28 mouse cellular contexts compared by ENCODE assay signal in the genomic region with DNA sequence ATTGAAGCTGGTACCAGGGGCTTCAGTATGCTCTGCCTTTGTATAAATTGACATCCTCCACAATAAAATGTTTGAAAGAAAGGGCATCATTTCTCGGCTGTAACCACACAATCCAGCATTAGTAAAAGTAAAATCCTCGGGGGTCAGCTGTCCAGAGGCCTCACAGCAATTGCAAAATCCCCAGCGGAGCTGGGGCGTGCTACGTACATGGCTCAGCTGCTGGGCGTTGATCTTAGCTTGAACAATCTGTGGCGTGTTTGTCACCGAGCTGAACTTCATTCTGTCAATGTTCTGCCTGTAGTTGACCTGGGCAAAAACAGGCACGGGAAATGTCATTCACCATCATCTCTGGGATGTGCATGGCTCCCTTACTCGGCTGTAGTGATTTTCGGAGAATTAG. TPM values are rescaled to one million over a fixed set of nuclear protein-coding genes. Genes with fewer than 3 reads are reported as not detected.
A peak's percentile ranks its signal among the peaks of the same experiment; 100 is the strongest.
DNase-seq lines count a peak whose midpoint lies in the region; ATAC-seq and TF ChIP-seq lines count a peak whose summit lies in the region.
"Had no signal": no experiment of that assay in that cellular context is flagged by ENCODE, and none has a peak within 500 bp of the region (broad histone marks: within the 10 kb centered on the region; RNA-seq: fewer than 3 reads in every experiment).

No protein-coding gene starts in this region.

- H3K9me3 ChIP-seq in heart, embryonic 15.5 days (replicated peaks) = no peaks in the 10 kb centered on the region
- no peaks in the 10 kb centered on the region for H3K9me3 ChIP-seq in lung, embryonic 16.5 days (ENCODE audit: control insufficient read depth, low read length)
- no peaks in the 10 kb centered on the region for H3K9me3 ChIP-seq in stomach, postnatal 0 days (ENCODE audit: control insufficient read depth, low read length)
- H3K9me3 ChIP-seq: embryonic facial prominence, embryonic 12.5 days; hindbrain, embryonic 12.5 days; limb, embryonic 12.5 days; liver, embryonic 12.5 days; megakaryocyte, embryonic 14.5 days; midbrain, embryonic 12.5 days; neural tube, embryonic 12.5 days had no signal

- peaks cover 9% of the 10 kb centered on the region; the same call in 1 of the 2 replicates for H3K4me1 ChIP-seq in heart, embryonic 15.5 days (replicated peaks)
- peaks cover 16% of the 10 kb centered on the region for H3K4me1 ChIP-seq in lung, embryonic 16.5 days (replicated peaks; ENCODE audit: control insufficient read depth, insufficient read depth, low read length)
- H3K4me1 ChIP-seq in stomach, postnatal 0 days (replicated peaks; ENCODE audit: control insufficient read depth, insufficient read depth) = peaks cover 3% of the 10 kb centered on the region; the same call in 1 of the 2 replicates
- H3K4me1 ChIP-seq: embryonic facial prominence, embryonic 12.5 days; hindbrain, embryonic 12.5 days; liver, embryonic 12.5 days; midbrain, embryonic 12.5 days; neural tube, embryonic 12.5 days had no signal

- no peak overlapping the region for H3K4me2 ChIP-seq in heart, embryonic 15.5 days
- H3K4me2 ChIP-seq in lung, embryonic 16.5 days (ENCODE audit: low read depth, low read length) = 0 out of 2 replicates have a peak overlapping the region, but pooled peaks have one; percentile 9
- no peak overlapping the region for H3K4me2 ChIP-seq in stomach, postnatal 0 days (replicated peaks; ENCODE audit: low read depth)
- H3K4me2 ChIP-seq: embryonic facial prominence, embryonic 12.5 days; hindbrain, embryonic 12.5 days; limb, embryonic 12.5 days; liver, embryonic 12.5 days; midbrain, embryonic 12.5 days; neural tube, embryonic 12.5 days had no signal

- no peak for TF ChIP-seq CTCF in stomach, postnatal 0 days (IDR thresholded peaks at IDR 0.05; ENCODE audit: low read depth)

- H3K27me3 ChIP-seq in heart, embryonic 15.5 days = no peaks in the 10 kb centered on the region
- H3K27me3 ChIP-seq in lung, embryonic 16.5 days (ENCODE audit: control insufficient read depth, insufficient read depth, low read depth, low read length) = no peaks in the 10 kb centered on the region
- no peaks in the 10 kb centered on the region for H3K27me3 ChIP-seq in stomach, postnatal 0 days (ENCODE audit: control insufficient read depth, insufficient read depth, low read length)
- H3K27me3 ChIP-seq: embryonic facial prominence, embryonic 12.5 days; hindbrain, embryonic 12.5 days; liver, embryonic 12.5 days; midbrain, embryonic 12.5 days; neural tube, embryonic 12.5 days; Patski had no signal

- H3K36me3 ChIP-seq in heart, embryonic 15.5 days = peaks cover 56% of the 10 kb centered on the region; the same call in 1 of the 2 replicates
- H3K36me3 ChIP-seq in lung, embryonic 16.5 days (ENCODE audit: control insufficient read depth, insufficient read depth, low read length) = no peaks in the 10 kb centered on the region
- no peaks in the 10 kb centered on the region for H3K36me3 ChIP-seq in stomach, postnatal 0 days (ENCODE audit: control insufficient read depth, insufficient read depth, low read length)
- H3K36me3 ChIP-seq: embryonic facial prominence, embryonic 12.5 days; hindbrain, embryonic 12.5 days; limb, embryonic 12.5 days; liver, embryonic 12.5 days; midbrain, embryonic 12.5 days; neural tube, embryonic 12.5 days had no signal

- no peak overlapping the region for H3K9ac ChIP-seq in heart, embryonic 15.5 days
- H3K9ac ChIP-seq in lung, embryonic 16.5 days (ENCODE audit: low read length) = no peak overlapping the region
- H3K9ac ChIP-seq in stomach, postnatal 0 days (ENCODE audit: low read length) = no peak overlapping the region
- H3K9ac ChIP-seq: embryonic facial prominence, embryonic 12.5 days; hindbrain, embryonic 12.5 days; limb, embryonic 12.5 days; liver, embryonic 12.5 days; liver, postnatal 0 days; midbrain, embryonic 12.5 days; neural tube, embryonic 12.5 days had no signal

- H3K4me3 ChIP-seq in heart, embryonic 15.5 days = no peak overlapping the region
- H3K4me3 ChIP-seq in lung, embryonic 16.5 days (ENCODE audit: low read length) = no peak overlapping the region
- H3K4me3 ChIP-seq in stomach, postnatal 0 days (ENCODE audit: low read depth, low read length) = no peak overlapping the region
- H3K4me3 ChIP-seq: embryonic facial prominence, embryonic 12.5 days; hindbrain, embryonic 12.5 days; limb, embryonic 12.5 days; liver, embryonic 12.5 days; megakaryocyte, embryonic 14.5 days; midbrain, embryonic 12.5 days; myocyte; neural tube, embryonic 12.5 days had no signal

- DNase-seq in heart, postnatal 4 days = no peak
- peak; percentile 61 for DNase-seq in lung, postnatal 36 days
- DNase-seq in stomach, postnatal 0 days (ENCODE audit: low spot score) = no peak
- no peak for DNase-seq in cerebellum, adult 9-10 months
- DNase-seq in thymus, postnatal 4 days = no peak
- DNase-seq: adrenal gland, postnatal 10 days; cerebellum, adult 8-10 months; embryo, embryonic 11 days; kidney, adult 11 months; kidney, postnatal 14 days; layer of hippocampus, adult 9-11 months; liver, postnatal 0 days; right cerebral cortex, adult 18-20 months; spleen, adult 18-20 months; thymus, postnatal 25 days had no signal

- H3K27ac ChIP-seq in heart, embryonic 15.5 days = peak overlapping the region; percentile 19; the same call in 1 of the 2 replicates
- peak overlapping the region; percentile 70 for H3K27ac ChIP-seq in lung, embryonic 16.5 days (ENCODE audit: low read length)
- H3K27ac ChIP-seq in stomach, postnatal 0 days (replicated peaks) = peak overlapping the region; percentile 30
- H3K27ac ChIP-seq: embryonic facial prominence, embryonic 12.5 days; hindbrain, embryonic 12.5 days; hindbrain, postnatal 0 days; limb, embryonic 12.5 days; liver, embryonic 12.5 days; midbrain, embryonic 12.5 days; neural tube, embryonic 12.5 days had no signal

- TF ChIP-seq EP300 in stomach, postnatal 0 days (optimal IDR thresholded peaks at IDR 0.05) = no peak

- WGBS in heart, embryonic 15.5 days = 78% methylated on average over 11 of the region's 11 CpGs
- 62% methylated on average over 11 of the region's 11 CpGs for WGBS in lung, embryonic 16.5 days
- 68% methylated on average over 11 of the region's 11 CpGs for WGBS in stomach, postnatal 0 days

- ATAC-seq in heart, embryonic 15.5 days (replicated peaks; ENCODE audit: insufficient number of reproducible peaks, insufficient read depth, low FRiP score, low read depth) = no peak
- peak; percentile 78 for ATAC-seq in lung, embryonic 16.5 days (ENCODE audit: low read depth)
- ATAC-seq in stomach, postnatal 0 days (ENCODE audit: low FRiP score, low TSS enrichment) = no peak
- ATAC-seq: forebrain, embryonic 14.5 days; hindbrain, postnatal 0 days; liver, embryonic 12.5 days; liver, postnatal 0 days; Patski had no signal

RNA-seq across cellular contexts. Expression of a gene that starts 23.7 kb away (rescaled TPM):
- polyA plus RNA-seq in heart, embryonic 15.5 days (2015; fragmentation: Nextera tagmentation; extraction: Ambion mirVana) = 37.8 and 43.0 TPM in 2 replicates
- 100 to 1,000 TPM; 261 to 291 TPM for total RNA-seq in heart, postnatal 4 days (2021)
- polyA plus RNA-seq in lung, embryonic 16.5 days (2015; fragmentation: Nextera tagmentation; extraction: Ambion mirVana) = 1.1 TPM in 2 replicates
- 0.33 and 0.41 TPM in 2 replicates for polyA plus RNA-seq in stomach, postnatal 0 days (2015; fragmentation: Nextera tagmentation; extraction: Ambion mirVana)

RNA-seq across cellular contexts. Expression of a gene that starts 30.8 kb away (rescaled TPM):
- polyA plus RNA-seq in heart, embryonic 15.5 days (2015; fragmentation: Nextera tagmentation; extraction: Ambion mirVana) = 25.6 and 28.4 TPM in 2 replicates
- 10 to 100 TPM; 26.1 to 26.4 TPM for total RNA-seq in heart, postnatal 4 days (2021)
- polyA plus RNA-seq in lung, embryonic 16.5 days (2015; fragmentation: Nextera tagmentation; extraction: Ambion mirVana) = 34.3 and 35.0 TPM in 2 replicates
- polyA plus RNA-seq in stomach, postnatal 0 days (2015; fragmentation: Nextera tagmentation; extraction: Ambion mirVana) = 17.9 and 20.8 TPM in 2 replicates

Comparison
In these comparisons a context has a peak if more than half of its experiments do, and no peak if none do; other contexts are left out.
1. H3K27ac ChIP-seq: peak in every context shown above with its lines; median percentile 70 in lung, embryonic 16.5 days; 30 in stomach, postnatal 0 days; 19 in heart, embryonic 15.5 days.
2. RNA of a gene that starts 23.7 kb away (polyA plus RNA-seq): 37.8 to 43.0 TPM in heart, embryonic 15.5 days; 1.1 TPM in lung, embryonic 16.5 days and 0.33 to 0.41 TPM in stomach, postnatal 0 days; every median in the first group is over 10 times any median in the second.